Mouse (Mus musculus) embryonic facial prominence, embryonic 14.5 days (tissue): ENCODE data around the gene Vmn1r16. TPM values are rescaled to one million over a fixed set of nuclear protein-coding genes. Genes with fewer than 3 reads are reported as not detected.
"Not testable (repeated sequence)": the region's sequence is repeated elsewhere in the genome, so short reads cannot be mapped to it uniquely, and the experiment has no call there.

ENCODE experiments used
- ATAC-seq: fragments of 200-750 bp; cut with Nextera tagmentation; 2 replicates; pipeline ENCODE4 v1.8.0; 2017; ENCODE audit warnings: low read depth, moderate number of reproducible peaks, moderate TSS enrichment
- DNase-seq: peaks from one replicate; pipeline ENCODE4 v3.0.0-alpha.2; 2015; ENCODE audit warnings: low spot score
- H3K27ac ChIP-seq: fragments of 300-500 bp; sonication (generic); replicated peaks from 2 replicates; pipeline ENCODE4 v1.5.1; 2014; ENCODE audit warnings: low read depth, mild to moderate bottlenecking, low read length, moderate library complexity
- H3K27me3 ChIP-seq: fragments of 300-500 bp; sonication (generic); replicated peaks from 2 replicates; pipeline ENCODE4 v1.6.1; 2014; ENCODE audit warnings: low read length; ENCODE audit not compliant: control insufficient read depth, insufficient read depth
- H3K36me3 ChIP-seq: fragments of 300-500 bp; sonication (generic); 2 replicates; pipeline ENCODE4 v1.6.1; 2014; ENCODE audit warnings: low read length, mixed read lengths; ENCODE audit not compliant: control insufficient read depth, insufficient read depth
- H3K4me1 ChIP-seq: fragments of 300-500 bp; sonication (generic); 2 replicates; pipeline ENCODE4 v1.6.1; 2014; ENCODE audit warnings: antibody characterized with exemption, low read length; ENCODE audit not compliant: control insufficient read depth, insufficient read depth
- H3K4me2 ChIP-seq: fragments of 300-500 bp; sonication (generic); 2 replicates; pipeline ENCODE4 v1.6.1; 2014; ENCODE audit warnings: low read depth, mild to moderate bottlenecking, low read length, moderate library complexity, mixed read lengths
- H3K4me3 ChIP-seq: fragments of 300-500 bp; sonication (generic); 2 replicates; pipeline ENCODE4 v1.5.1; 2014; ENCODE audit warnings: low read depth, mild to moderate bottlenecking, low read length
- H3K9ac ChIP-seq: fragments of 300-500 bp; sonication (generic); 2 replicates; pipeline ENCODE4 v1.6.1; 2014; ENCODE audit warnings: low read depth, mild to moderate bottlenecking, low read length, moderate library complexity, mixed read lengths
- H3K9me3 ChIP-seq: fragments of 300-500 bp; sonication (generic); 2 replicates; pipeline ENCODE4 v1.6.1; 2016; ENCODE audit warnings: low read length; ENCODE audit not compliant: control insufficient read depth
- WGBS: fragments of 180-500 bp; shearing (Covaris S2); extraction: QIAGEN DNeasy Blood & Tissue Kit; methylation state at CpG from one replicate; pipeline ENCODE4 v1.1.7; 2014; 5-methylcytosine and 5-hydroxymethylcytosine counted together
- polyA plus RNA-seq: library from polyadenylated mRNA; unstranded; fragments of >200 nt; fragmentation: Nextera tagmentation; extraction: Ambion mirVana; gene quantifications from 2 replicates; pipeline ENCODE4 v1.2.1, GENCODE M21; 2014

Vmn1r16 gene
- polyA plus RNA-seq = not detected in 2 replicates

- Histone ChIP-seq H3K4me3 (no peak within 1 kb of the TSS), H3K9ac (no peak within 1 kb of the TSS), H3K27me3 (no peaks in the 10 kb centered on the region), H3K9me3 (no peaks in the 10 kb centered on the region), H3K4me2 (no peak within 1 kb of the TSS), H3K27ac (no peak within 1 kb of the TSS), H3K4me1 (no peaks in the 10 kb centered on the region), H3K36me3 (no peaks in the 10 kb centered on the region)
- 68% methylated on average over 3 of the region's 3 CpGs for WGBS
- ATAC-seq (no peak), DNase-seq (no peak)
These were observed at the start of gene Vmn1r16 for GRCm38 (mm10) chr6:57329394-57329793. Gene Vmn1r16, minus strand, starts transcription at chr6:57329494.

- 79% methylated on average over 1 of the region's 1 CpGs for WGBS
- Histone ChIP-seq H3K36me3 (no peaks in the 10 kb centered on the region), H3K4me3 (no peak overlapping the region), H3K27me3 (no peaks in the 10 kb centered on the region), H3K4me2 (no peak overlapping the region), H3K9ac (no peak overlapping the region), H3K4me1 (no peaks in the 10 kb centered on the region), H3K27ac (no peak overlapping the region), H3K9me3 (no peaks in the 10 kb centered on the region)
- ATAC-seq (no peak), DNase-seq (no peak)
These were observed 38.2 kb upstream of the Vmn1r16 start for GRCm38 (mm10) chr6:57367496-57367895.

GRCm38 (mm10) chr6:57365866-57366265 lies 36.6 kb upstream of the Vmn1r16 start:
- WGBS = 81% methylated on average over 1 of the region's 1 CpGs
- not testable (repeated sequence) for H3K27me3 ChIP-seq, DNase-seq, H3K36me3 ChIP-seq, H3K4me2 ChIP-seq, H3K9ac ChIP-seq, H3K9me3 ChIP-seq, H3K4me1 ChIP-seq, H3K27ac ChIP-seq, H3K4me3 ChIP-seq, ATAC-seq

- Histone ChIP-seq H3K4me3 (no peak within 1 kb of the TSS), H3K4me2 (no peak within 1 kb of the TSS), H3K27ac (no peak within 1 kb of the TSS), H3K9me3 (no peaks in the 10 kb centered on the region), H3K4me1 (no peaks in the 10 kb centered on the region), H3K27me3 (no peaks in the 10 kb centered on the region), H3K36me3 (no peaks in the 10 kb centered on the region), H3K9ac (no peak within 1 kb of the TSS)
- no peak for DNase-seq
- no peak for ATAC-seq
- 86% methylated on average over 1 of the region's 1 CpGs for WGBS
These were observed 34.3 kb upstream of the Vmn1r16 start, which contains the start of gene Vmn1r17 for GRCm38 (mm10) chr6:57363627-57364026. Gene Vmn1r17, minus strand, starts transcription at chr6:57363727.

GRCm38 (mm10) chr6:57356864-57357263 lies 27.6 kb upstream of the Vmn1r16 start:
- H3K27ac ChIP-seq = no peak overlapping the region
- H3K9ac ChIP-seq = no peak overlapping the region
- no peaks in the 10 kb centered on the region for H3K27me3 ChIP-seq
- no peaks in the 10 kb centered on the region for H3K9me3 ChIP-seq
- 66% methylated on average over 2 of the region's 2 CpGs for WGBS
- H3K36me3 ChIP-seq = no peaks in the 10 kb centered on the region
- DNase-seq (no peak), ATAC-seq (no peak)
- no peak overlapping the region for H3K4me3 ChIP-seq
- no peaks in the 10 kb centered on the region for H3K4me1 ChIP-seq
- no peak overlapping the region for H3K4me2 ChIP-seq

GRCm38 (mm10) chr6:57326176-57326575 lies 3.1 kb downstream of the Vmn1r16 start:
- Histone ChIP-seq H3K4me2 (no peak overlapping the region), H3K4me3 (no peak overlapping the region), H3K36me3 (no peaks in the 10 kb centered on the region), H3K27me3 (no peaks in the 10 kb centered on the region), H3K4me1 (no peaks in the 10 kb centered on the region), H3K27ac (no peak overlapping the region), H3K9ac (no peak overlapping the region), H3K9me3 (no peaks in the 10 kb centered on the region)
- no peak for DNase-seq
- no peak for ATAC-seq

- no peak overlapping the region for H3K27ac ChIP-seq
- no peaks in the 10 kb centered on the region for H3K4me1 ChIP-seq
- no peak for DNase-seq
- H3K9ac ChIP-seq = no peak overlapping the region
- no peak for ATAC-seq
- no peak overlapping the region for H3K4me2 ChIP-seq
- H3K36me3 ChIP-seq = no peaks in the 10 kb centered on the region
- H3K9me3 ChIP-seq = no peaks in the 10 kb centered on the region
- no peak overlapping the region for H3K4me3 ChIP-seq
- H3K27me3 ChIP-seq = no peaks in the 10 kb centered on the region
These were observed 50.3 kb downstream of the Vmn1r16 start for GRCm38 (mm10) chr6:57278952-57279351.

- Histone ChIP-seq H3K4me3 (no peak overlapping the region), H3K27ac (no peak overlapping the region), H3K4me2 (no peak overlapping the region), H3K9me3 (no peaks in the 10 kb centered on the region), H3K4me1 (no peaks in the 10 kb centered on the region), H3K36me3 (no peaks in the 10 kb centered on the region), H3K9ac (no peak overlapping the region), H3K27me3 (no peaks in the 10 kb centered on the region)
- DNase-seq (no peak), ATAC-seq (no peak)
These were observed 56.8 kb downstream of the Vmn1r16 start for GRCm38 (mm10) chr6:57272517-57272916.

GRCm38 (mm10) chr6:57271881-57272280 lies 57.4 kb downstream of the Vmn1r16 start:
- H3K9ac ChIP-seq = no peak overlapping the region
- no peaks in the 10 kb centered on the region for H3K4me1 ChIP-seq
- ATAC-seq = no peak
- no peaks in the 10 kb centered on the region for H3K36me3 ChIP-seq
- no peak overlapping the region for H3K4me2 ChIP-seq
- no peaks in the 10 kb centered on the region for H3K27me3 ChIP-seq
- H3K4me3 ChIP-seq = no peak overlapping the region
- H3K9me3 ChIP-seq = no peaks in the 10 kb centered on the region
- DNase-seq = no peak
- no peak overlapping the region for H3K27ac ChIP-seq
- WGBS = 68% methylated on average over 3 of the region's 3 CpGs
